Mouse (Mus musculus): ENCODE measurements around the gene Cldn10.

Cldn10 gene

GRCm38 (mm10) chr14:118867366-118867765 lies 79.7 kb downstream of the Cldn10 start:
- no peak for DNase-seq

- DNase-seq = no peak
Measured at GRCm38 (mm10) chr14:118868102-118868724, 80.5 kb downstream of the Cldn10 start.

GRCm38 (mm10) chr14:118869712-118870111 lies 82.0 kb downstream of the Cldn10 start:
- no peak for DNase-seq

GRCm38 (mm10) chr14:118874126-118874525 lies 86.4 kb downstream of the Cldn10 start:
- no peak for DNase-seq

- DNase-seq = no peak
Measured at GRCm38 (mm10) chr14:118874786-118875415, 87.2 kb downstream of the Cldn10 start.

- no peak for DNase-seq
Measured at GRCm38 (mm10) chr14:118878346-118878910, 90.7 kb downstream of the Cldn10 start.

GRCm38 (mm10) chr14:118880696-118881095 lies 93.0 kb downstream of the Cldn10 start:
- no peak for DNase-seq

GRCm38 (mm10) chr14:118883344-118884249 lies 95.9 kb downstream of the Cldn10 start:
- DNase-seq = no peak

GRCm38 (mm10) chr14:118884250-118884556 lies 96.5 kb downstream of the Cldn10 start:
- no peak for DNase-seq

- no peak for DNase-seq
Measured at GRCm38 (mm10) chr14:118890101-118890500, 102.4 kb downstream of the Cldn10 start.

- no peak for DNase-seq
Measured at GRCm38 (mm10) chr14:118895228-118895627, 107.5 kb downstream of the Cldn10 start.

- no peak for DNase-seq
Measured at GRCm38 (mm10) chr14:118895655-118896054, 107.9 kb downstream of the Cldn10 start.

- no peak for DNase-seq
Measured at GRCm38 (mm10) chr14:118899940-118900339, 112.2 kb downstream of the Cldn10 start.

GRCm38 (mm10) chr14:118900911-118901310 lies 113.2 kb downstream of the Cldn10 start:
- no peak for DNase-seq

- DNase-seq = no peak
Measured at GRCm38 (mm10) chr14:118903397-118903796, 115.7 kb downstream of the Cldn10 start.

- DNase-seq = no peak
Measured at GRCm38 (mm10) chr14:118903867-118904562, 116.3 kb downstream of the Cldn10 start.

- no peak for DNase-seq
Measured at GRCm38 (mm10) chr14:118907592-118907991, 119.9 kb downstream of the Cldn10 start.

GRCm38 (mm10) chr14:118909872-118910271 lies 122.2 kb downstream of the Cldn10 start:
- DNase-seq = no peak

- peak; percentile 58 to 59 for DNase-seq
Measured at GRCm38 (mm10) chr14:118910332-118911222, 122.9 kb downstream of the Cldn10 start.

- DNase-seq = no peak
Measured at GRCm38 (mm10) chr14:118911521-118911920, 123.8 kb downstream of the Cldn10 start.

- DNase-seq = no peak
Measured at GRCm38 (mm10) chr14:118913651-118914050, 125.9 kb downstream of the Cldn10 start.

GRCm38 (mm10) chr14:118919025-118919424 lies 131.3 kb downstream of the Cldn10 start:
- peak in 1 of 2 experiments; percentile 21 for DNase-seq
